15 mouse cellular contexts compared by ENCODE assay signal in the genomic region with DNA sequence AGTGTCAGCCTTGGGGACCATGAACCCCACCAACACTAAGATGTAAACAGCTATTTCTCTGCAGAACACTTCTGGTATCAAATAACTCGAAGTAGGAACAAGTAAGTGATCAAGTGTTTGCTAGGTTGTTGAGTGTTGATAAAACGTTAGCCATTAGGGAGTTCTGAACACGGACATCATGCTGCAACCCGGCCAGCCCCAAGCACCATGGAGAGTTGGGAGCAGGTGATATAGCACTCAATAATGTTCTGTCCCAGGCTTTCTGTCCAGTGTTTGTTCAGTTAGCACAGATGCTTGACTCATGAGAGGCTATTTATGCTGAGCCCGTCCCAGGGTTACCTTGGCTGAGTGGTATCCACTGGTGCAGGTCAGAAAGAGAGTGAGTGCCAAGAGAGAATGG.
"Had no signal": no experiment of that assay in that cellular context is flagged by ENCODE, and none has a peak within 500 bp of the region (broad histone marks: within the 10 kb centered on the region; RNA-seq: fewer than 3 reads in every experiment).

No protein-coding gene starts in this region.

- H3K9ac ChIP-seq: liver, embryonic 12.5 days; liver, embryonic 14.5 days; lung, embryonic 14.5 days; midbrain, embryonic 12.5 days; neural tube, embryonic 12.5 days; stomach, embryonic 15.5 days had no signal

- ATAC-seq: liver, embryonic 12.5 days; midbrain, embryonic 16.5 days had no signal

- H3K27ac ChIP-seq: liver, embryonic 12.5 days; liver, embryonic 14.5 days; midbrain, embryonic 10.5 days; midbrain, embryonic 12.5 days; neural tube, embryonic 12.5 days; stomach, embryonic 15.5 days; stomach, postnatal 0 days had no signal

- H3K27me3 ChIP-seq: liver, embryonic 12.5 days; midbrain, embryonic 12.5 days; neural tube, embryonic 12.5 days; stomach, embryonic 15.5 days had no signal

- H3K4me1 ChIP-seq: liver, embryonic 12.5 days; midbrain, embryonic 10.5 days; midbrain, embryonic 12.5 days; neural tube, embryonic 12.5 days; stomach, embryonic 15.5 days had no signal

- H3K36me3 ChIP-seq: liver, embryonic 12.5 days; midbrain, embryonic 10.5 days; midbrain, embryonic 12.5 days; neural tube, embryonic 12.5 days; stomach, embryonic 15.5 days had no signal

- H3K4me2 ChIP-seq: liver, embryonic 12.5 days; lung, embryonic 14.5 days; midbrain, embryonic 12.5 days; neural tube, embryonic 12.5 days; stomach, embryonic 15.5 days had no signal

- H3K4me3 ChIP-seq: liver, embryonic 12.5 days; midbrain, embryonic 10.5 days; midbrain, embryonic 12.5 days; myocyte; neural tube, embryonic 12.5 days; stomach, embryonic 15.5 days had no signal

- DNase-seq: lung, embryonic 14.5 days; midbrain, embryonic 14.5 days; right cerebral cortex, postnatal 14 days; thymus, adult 2 months; thymus, postnatal 25 days; thymus, postnatal 4 days had no signal

- H3K9me3 ChIP-seq: liver, embryonic 12.5 days; midbrain, embryonic 10.5 days; midbrain, embryonic 12.5 days; neural tube, embryonic 12.5 days; stomach, embryonic 15.5 days had no signal
